Mouse (Mus musculus): ENCODE data around the gene Cwh43.

- TF ChIP-seq POLR2A (IDR thresholded peaks at IDR 0.05; ENCODE audit: control insufficient read depth, extremely low read depth, insufficient read depth, low read length, poor library complexity) (no peak), CTCF (IDR thresholded peaks at IDR 0.05; ENCODE audit: borderline replicate concordance, control insufficient read depth, extremely low read depth, insufficient read depth, low read length, poor library complexity) (no peak)
These were observed 62.9 kb downstream of the Cwh43 start for GRCm38 (mm10) chr5:73468462-73469433.
